Mouse (Mus musculus) monocyte, adult 2 months (primary cell): ENCODE measurements around the gene Cpsf6.

Experiments
- DNase-seq, 2 experiments: peaks; one replicate each; pipeline ENCODE4 v3.0.0; 2022; ENCODE audit warnings: low spot score in 2 of 2, low read depth in 1 of 2

Cpsf6 gene

GRCm38 (mm10) chr10:117341029-117341428 is 38.8 kb downstream of the Cpsf6 start:
- DNase-seq, result no peak

- no peak for DNase-seq
These were observed 40.6 kb downstream of the Cpsf6 start for GRCm38 (mm10) chr10:117339241-117339640.

GRCm38 (mm10) chr10:117337946-117338345 is 41.9 kb downstream of the Cpsf6 start:
- DNase-seq, result no peak

GRCm38 (mm10) chr10:117335649-117336048 is 44.2 kb downstream of the Cpsf6 start:
- DNase-seq, result no peak

GRCm38 (mm10) chr10:117330521-117330920 is 49.3 kb downstream of the Cpsf6 start:
- peak in 1 of 2 experiments; percentile 32 for DNase-seq

GRCm38 (mm10) chr10:117323782-117324181 is 56.0 kb downstream of the Cpsf6 start:
- DNase-seq, result peak; percentile 31 to 45

- DNase-seq, result no peak
These were observed 57.2 kb downstream of the Cpsf6 start for GRCm38 (mm10) chr10:117322630-117323029.

GRCm38 (mm10) chr10:117320571-117320981 is 59.2 kb downstream of the Cpsf6 start:
- no peak for DNase-seq

- DNase-seq, result no peak
These were observed 63.4 kb downstream of the Cpsf6 start for GRCm38 (mm10) chr10:117316391-117316790.

- DNase-seq, result no peak
These were observed 66.7 kb downstream of the Cpsf6 start for GRCm38 (mm10) chr10:117313133-117313532.

GRCm38 (mm10) chr10:117312168-117312567 is 67.6 kb downstream of the Cpsf6 start:
- no peak for DNase-seq

- no peak for DNase-seq
These were observed 75.4 kb downstream of the Cpsf6 start for GRCm38 (mm10) chr10:117304371-117304770.

- DNase-seq, result no peak
These were observed 78.1 kb downstream of the Cpsf6 start for GRCm38 (mm10) chr10:117301688-117302087.

GRCm38 (mm10) chr10:117299901-117300520 is 79.8 kb downstream of the Cpsf6 start:
- no peak for DNase-seq

- no peak for DNase-seq
These were observed 80.7 kb downstream of the Cpsf6 start for GRCm38 (mm10) chr10:117299106-117299505.

- DNase-seq, result no peak
These were observed 81.5 kb downstream of the Cpsf6 start for GRCm38 (mm10) chr10:117298336-117298735.
